Mouse (Mus musculus): ENCODE data around the gene Adam23. TPM values are rescaled to one million over a fixed set of nuclear protein-coding genes. Genes with fewer than 3 reads are reported as not detected.

Adam23 gene
- polyA plus RNA-seq, 2 experiments = 4.3 to 7.9 TPM

- no peaks in the 10 kb centered on the region for H3K9me3 ChIP-seq (ENCODE audit: control insufficient read depth, low read length)
- WGBS = 42% methylated on average over 12 of the region's 12 CpGs
- H3K27ac ChIP-seq (replicated peaks; ENCODE audit: low read depth, low read length) = no peak overlapping the region
Observed at GRCm38 (mm10) chr1:63573864-63574611, 128.3 kb downstream of the Adam23 start.

GRCm38 (mm10) chr1:63576803-63577202, 131.1 kb downstream of the Adam23 start:
- H3K9me3 ChIP-seq (ENCODE audit: control insufficient read depth, low read length) = no peaks in the 10 kb centered on the region
- WGBS = 27% methylated on average over 5 of the region's 5 CpGs
- no peak for TF ChIP-seq POLR2A (IDR thresholded peaks at IDR 0.05; ENCODE audit: borderline replicate concordance, extremely low read depth, insufficient read depth, insufficient read length)
- H3K36me3 ChIP-seq (ENCODE audit: control insufficient read depth, insufficient read depth, low read length) = no peaks in the 10 kb centered on the region
- no peaks in the 10 kb centered on the region for H3K27me3 ChIP-seq (ENCODE audit: control insufficient read depth, insufficient read depth, low read length)
- H3K27ac ChIP-seq (replicated peaks; ENCODE audit: low read depth, low read length) = no peak overlapping the region
- H3K9ac ChIP-seq (ENCODE audit: low read depth, low read length, severe bottlenecking) = no peak overlapping the region
- no peak overlapping the region for H3K4me3 ChIP-seq (replicated peaks; ENCODE audit: low read length)
- no peak for ATAC-seq (ENCODE audit: low FRiP score, low read depth)
- no peaks in the 10 kb centered on the region for H3K4me1 ChIP-seq (ENCODE audit: control insufficient read depth, insufficient read depth, low read length)
- no peak overlapping the region for H3K4me2 ChIP-seq (replicated peaks; ENCODE audit: low read depth, low read length, severe bottlenecking)
- no peak for DNase-seq (ENCODE audit: low spot score)

More at GRCm38 (mm10) chr1:63573864-63574611, 128.3 kb downstream of the Adam23 start:
- Histone ChIP-seq H3K9ac (ENCODE audit: low read depth, low read length, severe bottlenecking) (no peak overlapping the region), H3K27me3 (ENCODE audit: control insufficient read depth, insufficient read depth, low read length) (no peaks in the 10 kb centered on the region), H3K36me3 (ENCODE audit: control insufficient read depth, insufficient read depth, low read length) (no peaks in the 10 kb centered on the region), H3K4me1 (ENCODE audit: control insufficient read depth, insufficient read depth, low read length) (no peaks in the 10 kb centered on the region), H3K4me3 (replicated peaks; ENCODE audit: low read length) (no peak overlapping the region), H3K4me2 (replicated peaks; ENCODE audit: low read depth, low read length, severe bottlenecking) (no peak overlapping the region)
- TF ChIP-seq POLR2A (IDR thresholded peaks at IDR 0.05; ENCODE audit: borderline replicate concordance, extremely low read depth, insufficient read depth, insufficient read length) = no peak
- DNase-seq (ENCODE audit: low spot score) (no peak), ATAC-seq (ENCODE audit: low FRiP score, low read depth) (no peak)

DNA sequence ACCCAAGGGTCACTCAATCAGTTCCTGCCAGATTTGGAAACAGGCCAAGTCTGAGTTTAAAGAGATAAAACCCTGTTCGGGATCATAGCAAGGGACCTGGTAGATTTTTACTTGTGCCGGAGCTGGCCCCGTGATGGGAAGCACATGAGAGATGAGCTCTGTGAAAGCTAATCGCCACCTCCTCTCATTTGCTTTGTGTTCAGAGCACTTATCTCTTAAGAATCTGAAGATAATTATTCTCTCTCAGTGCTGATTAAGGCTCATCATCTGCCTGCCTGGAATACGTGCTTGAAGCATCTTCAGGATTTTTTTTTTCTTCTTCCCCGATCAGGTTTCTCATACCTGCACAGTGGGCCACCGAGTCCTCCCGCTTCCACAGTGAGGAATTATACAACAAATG, 133.5 kb downstream of the Adam23 start:
- Histone ChIP-seq H3K27me3 (ENCODE audit: control insufficient read depth, insufficient read depth, low read length) (no peaks in the 10 kb centered on the region), H3K4me2 (replicated peaks; ENCODE audit: low read depth, low read length, severe bottlenecking) (no peak overlapping the region), H3K9ac (ENCODE audit: low read depth, low read length, severe bottlenecking) (no peak overlapping the region), H3K27ac (replicated peaks; ENCODE audit: low read depth, low read length) (no peak overlapping the region), H3K4me3 (replicated peaks; ENCODE audit: low read length) (no peak overlapping the region), H3K36me3 (ENCODE audit: control insufficient read depth, insufficient read depth, low read length) (no peaks in the 10 kb centered on the region), H3K4me1 (ENCODE audit: control insufficient read depth, insufficient read depth, low read length) (no peaks in the 10 kb centered on the region), H3K9me3 (ENCODE audit: control insufficient read depth, low read length) (no peaks in the 10 kb centered on the region)
- no peak for TF ChIP-seq POLR2A (IDR thresholded peaks at IDR 0.05; ENCODE audit: borderline replicate concordance, extremely low read depth, insufficient read depth, insufficient read length)
- 81% methylated on average over 8 of the region's 8 CpGs for WGBS
- ATAC-seq (ENCODE audit: low FRiP score, low read depth) = no peak
- DNase-seq (ENCODE audit: low spot score) = no peak

GRCm38 (mm10) chr1:63586869-63587268, 141.2 kb downstream of the Adam23 start:
- Histone ChIP-seq H3K9me3 (ENCODE audit: control insufficient read depth, low read length) (no peaks in the 10 kb centered on the region), H3K9ac (ENCODE audit: low read depth, low read length, severe bottlenecking) (no peak overlapping the region), H3K27ac (replicated peaks; ENCODE audit: low read depth, low read length) (no peak overlapping the region), H3K36me3 (ENCODE audit: control insufficient read depth, insufficient read depth, low read length) (no peaks in the 10 kb centered on the region), H3K4me1 (ENCODE audit: control insufficient read depth, insufficient read depth, low read length) (no peaks in the 10 kb centered on the region), H3K4me2 (replicated peaks; ENCODE audit: low read depth, low read length, severe bottlenecking) (no peak overlapping the region), H3K4me3 (replicated peaks; ENCODE audit: low read length) (no peak overlapping the region), H3K27me3 (ENCODE audit: control insufficient read depth, insufficient read depth, low read length) (no peaks in the 10 kb centered on the region)
- ATAC-seq (ENCODE audit: low FRiP score, low read depth) (no peak), DNase-seq (ENCODE audit: low spot score) (no peak)
- no peak for TF ChIP-seq POLR2A (IDR thresholded peaks at IDR 0.05; ENCODE audit: borderline replicate concordance, extremely low read depth, insufficient read depth, insufficient read length)
- 67% methylated on average over 7 of the region's 7 CpGs for WGBS

DNA sequence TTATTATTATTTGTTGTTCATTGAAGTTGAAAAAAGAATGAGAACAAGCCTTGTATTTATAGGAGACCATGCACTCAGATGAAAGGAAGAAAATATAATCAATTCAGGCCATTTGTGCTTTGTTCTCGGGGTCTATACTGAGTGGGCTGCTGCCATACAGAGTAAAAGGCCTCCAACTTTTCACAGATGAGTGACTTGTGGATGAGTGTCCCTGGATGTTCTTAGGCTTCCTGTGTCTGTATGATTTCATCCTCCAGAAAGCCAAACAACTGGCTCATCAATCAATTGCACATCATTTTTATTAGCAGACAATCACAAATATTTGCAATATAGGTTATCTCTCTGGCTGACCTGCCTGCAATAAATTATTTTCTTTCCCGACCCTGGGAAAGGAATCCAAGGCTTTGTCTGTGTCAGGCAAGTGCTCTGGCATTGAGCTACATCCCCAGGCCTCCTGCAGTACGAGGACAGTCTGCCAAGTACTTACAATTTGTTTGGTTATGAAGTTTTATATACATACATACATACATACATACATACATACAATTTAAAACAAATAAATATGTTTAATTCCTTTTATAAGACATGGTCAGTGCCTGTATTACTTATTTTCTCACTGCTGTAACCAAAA, 158.3 kb downstream of the Adam23 start:
- H3K27ac ChIP-seq (replicated peaks; ENCODE audit: low read depth, low read length) = no peak overlapping the region
- DNase-seq (ENCODE audit: low spot score) (no peak), ATAC-seq (ENCODE audit: low FRiP score, low read depth) (no peak)

More for the DNA sequence above, 158.3 kb downstream of the Adam23 start:
- Histone ChIP-seq H3K9ac (ENCODE audit: low read depth, low read length, severe bottlenecking) (no peak overlapping the region), H3K4me3 (replicated peaks; ENCODE audit: low read length) (no peak overlapping the region), H3K36me3 (ENCODE audit: control insufficient read depth, insufficient read depth, low read length) (no peaks in the 10 kb centered on the region), H3K27me3 (ENCODE audit: control insufficient read depth, insufficient read depth, low read length) (no peaks in the 10 kb centered on the region), H3K4me1 (ENCODE audit: control insufficient read depth, insufficient read depth, low read length) (no peaks in the 10 kb centered on the region), H3K9me3 (ENCODE audit: control insufficient read depth, low read length) (no peaks in the 10 kb centered on the region), H3K4me2 (replicated peaks; ENCODE audit: low read depth, low read length, severe bottlenecking) (no peak overlapping the region)
- no peak for TF ChIP-seq POLR2A (IDR thresholded peaks at IDR 0.05; ENCODE audit: borderline replicate concordance, extremely low read depth, insufficient read depth, insufficient read length)
- 39% methylated on average over 3 of the region's 3 CpGs for WGBS

Measured in limb, embryonic 14.5 days (tissue).